Mouse (Mus musculus): Measurements from ENCODE around the gene Mras.

- TF ChIP-seq CTCF (IDR thresholded peaks at IDR 0.05) (no peak), EP300 (IDR thresholded peaks at IDR 0.05) (no peak)
Observed at GRCm38 (mm10) chr9:99417288-99417846, 19.8 kb downstream of the Mras start.
